In the genomic region with DNA sequence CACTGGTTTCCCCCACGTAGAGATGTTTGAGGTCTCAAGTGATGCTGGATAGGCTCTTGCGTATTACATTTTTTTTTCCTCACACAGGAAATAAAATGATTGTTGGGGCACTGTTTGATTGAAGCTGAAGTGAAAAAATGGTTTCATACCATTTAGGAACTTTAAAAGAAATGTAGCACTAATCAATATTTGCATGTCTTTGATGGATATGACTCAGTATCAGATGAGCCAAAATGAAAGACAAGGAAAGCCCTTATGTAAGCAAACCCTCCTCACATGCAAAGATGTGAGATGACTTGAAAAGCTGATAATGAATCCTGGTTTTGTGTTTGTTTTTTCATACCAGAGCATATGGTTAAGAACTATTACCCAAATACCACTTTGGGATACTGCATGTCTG, we compare ENCODE assay signal across 21 mouse cellular contexts.
DNase-seq lines count a peak whose midpoint lies in the region; ATAC-seq lines count a peak whose summit lies in the region.
"Had no signal": no experiment of that assay in that cellular context is flagged by ENCODE, and none has a peak within 500 bp of the region (broad histone marks: within the 10 kb centered on the region; RNA-seq: fewer than 3 reads in every experiment).

No protein-coding gene starts in this region.

- peak; percentile 48 for DNase-seq in CD4-positive helper T cell, adult 2 months (ENCODE audit: low read depth, low spot score)
- DNase-seq in left cerebral cortex, adult 8-10 months (ENCODE audit: low spot score in 2 of 2): no peak
- no peak for DNase-seq in heart, postnatal 10 days
- DNase-seq: adrenal gland, adult 2 months; adrenal gland, postnatal 10 days; adrenal gland, postnatal 25 days; B cell, adult 2 months; cerebellum, adult 11 months; cerebellum, adult 18-20 months; cerebellum, adult 8-10 months; cerebellum, adult 9-11 months; cerebellum, postnatal 14 days; cerebellum, postnatal 36 days; embryo, embryonic 11 days had no signal

- ATAC-seq in CD4-positive, CD25-positive, alpha-beta regulatory T cell, adult 4 months: peak; percentile 79
- ATAC-seq in activated CD4-positive, CD25-positive, alpha-beta regulatory T cell, adult 4 months: peak; percentile 68
- ATAC-seq in inflammation-experienced regulatory T-cells, adult 6 months: peak; percentile 82
- no peak for ATAC-seq in megakaryocyte progenitor cell, adult 5-6 weeks (replicated peaks; ENCODE audit: poor library complexity)
- ATAC-seq: forebrain, embryonic 14.5 days; forebrain, embryonic 16.5 days; Patski had no signal

- intact Hi-C loops in heart, postnatal 10 days (cut with DNase I): no loop called here
